Mouse (Mus musculus) ES-Bruce4 (cell line): Measurements from ENCODE around the gene Znrf3.
A peak's percentile ranks its signal among the peaks of the same experiment; 100 is the strongest.

Experiments used
- CTCF ChIP-seq: IDR thresholded peaks from one replicate; pipeline ENCODE4 v1.8.1; 2011; ENCODE audit warnings: low read depth, low read length
- POLR2A ChIP-seq: IDR thresholded peaks from one replicate; pipeline ENCODE4 v1.8.1; 2011; ENCODE audit warnings: low read length; ENCODE audit not compliant: insufficient read depth

- peak; percentile 76 for TF ChIP-seq CTCF
- no peak for TF ChIP-seq POLR2A
Measured at GRCm38 (mm10) chr11:5485193-5486011, 40.8 kb upstream of the Znrf3 start.
